Mouse (Mus musculus): ENCODE measurements around the gene Hipk2.

- TF ChIP-seq CTCF (IDR thresholded peaks at IDR 0.05; ENCODE audit: low read depth) (no peak), EP300 (optimal IDR thresholded peaks at IDR 0.05) (no peak)
These were observed 52.8 kb downstream of the Hipk2 start for GRCm38 (mm10) chr6:38823164-38823563.
